Mouse (Mus musculus) adrenal gland, adult 2 months (tissue): Measurements from ENCODE around the gene Slc15a1. TPM values are rescaled to one million over a fixed set of nuclear protein-coding genes. Genes with fewer than 3 reads are reported as not detected.

Experiments used
- polyA plus RNA-seq: library from polyadenylated mRNA; depleted of rRNA; stranded (reverse); fragments of >200 nt; gene quantifications from 2 replicates; pipeline ENCODE4 v1.2.3, GENCODE M21; 2012; rRNA removed
- total RNA-seq, 2 experiments: library from RNA; stranded (reverse); gene quantifications; 2 replicates each; pipeline ENCODE4 v1.2.3; 2021

The Slc15a1 gene
- total and polyA plus RNA-seq, 3 experiments = 0.09 to 0.10 (median 0.09) TPM

Other genes with a start within 250 kb of the Slc15a1 start
- 100 to 1,000 TPM in 1 of 2 experiments, 10 to 100 TPM in 1; 94.2 to 129 TPM for gene Stk24, start 125.2 kb downstream of the Slc15a1 start, total RNA-seq
- 23.8 and 34.2 TPM in 2 replicates for gene Stk24, start 125.2 kb downstream of the Slc15a1 start, polyA plus RNA-seq